Mouse (Mus musculus) embryonic facial prominence, embryonic 15.5 days (tissue): ENCODE data around the gene Tigd4. TPM values are rescaled to one million over a fixed set of nuclear protein-coding genes. Genes with fewer than 3 reads are reported as not detected.
"Not testable (repeated sequence)": the region's sequence is repeated elsewhere in the genome, so short reads cannot be mapped to it uniquely, and the experiment has no call there.

ENCODE experiments used
- ATAC-seq: fragments of 200-750 bp; cut with Nextera tagmentation; 2 replicates; pipeline ENCODE4 v1.8.0; 2017; ENCODE audit warnings: low read depth, moderate TSS enrichment; ENCODE audit not compliant: insufficient number of reproducible peaks, low FRiP score, low TSS enrichment
- H3K27ac ChIP-seq: fragments of 300-500 bp; sonication (generic); replicated peaks from 2 replicates; pipeline ENCODE4 v1.5.1; 2015; ENCODE audit warnings: mild to moderate bottlenecking, inconsistent platforms
- H3K27me3 ChIP-seq: fragments of 300-500 bp; sonication (generic); 2 replicates; pipeline ENCODE4 v1.6.1; 2015; ENCODE audit warnings: inconsistent platforms
- H3K36me3 ChIP-seq: fragments of 300-500 bp; sonication (generic); 2 replicates; pipeline ENCODE4 v1.6.1; 2015; ENCODE audit warnings: mild to moderate bottlenecking, inconsistent platforms
- H3K4me1 ChIP-seq: fragments of 300-500 bp; sonication (generic); 2 replicates; pipeline ENCODE4 v1.6.1; 2015; ENCODE audit warnings: inconsistent platforms
- H3K4me2 ChIP-seq: fragments of 300-500 bp; sonication (generic); replicated peaks from 2 replicates; pipeline ENCODE4 v1.6.1; 2015; ENCODE audit warnings: mild to moderate bottlenecking, inconsistent platforms
- H3K4me3 ChIP-seq: fragments of 300-500 bp; sonication (generic); replicated peaks from 2 replicates; pipeline ENCODE4 v1.5.1; 2015; ENCODE audit warnings: mild to moderate bottlenecking, inconsistent platforms
- H3K9ac ChIP-seq: fragments of 300-500 bp; sonication (generic); 2 replicates; pipeline ENCODE4 v1.6.1; 2015; ENCODE audit warnings: inconsistent platforms
- H3K9me3 ChIP-seq: fragments of 300-500 bp; sonication (generic); replicated peaks from 2 replicates; pipeline ENCODE4 v1.6.1; 2016; ENCODE audit warnings: inconsistent platforms
- WGBS: fragments of 180-500 bp; shearing (Covaris S2); methylation state at CpG from one replicate; pipeline ENCODE4 v1.1.7; 2015; 5-methylcytosine and 5-hydroxymethylcytosine counted together
- polyA plus RNA-seq: library from polyadenylated mRNA; unstranded; fragments of >200 nt; fragmentation: Nextera tagmentation; extraction: Ambion mirVana; gene quantifications from 2 replicates; pipeline ENCODE4 v1.2.1, GENCODE M21; 2015

Tigd4 gene
- polyA plus RNA-seq: 1.4 and 1.5 TPM in 2 replicates

- no peaks in the 10 kb centered on the region for H3K9me3 ChIP-seq
- peaks cover 5% of the 10 kb centered on the region; the same call in 1 of the 2 replicates for H3K4me1 ChIP-seq
- H3K9ac ChIP-seq: no peak within 1 kb of the TSS
- no peaks in the 10 kb centered on the region; the same call in 1 of the 2 replicates for H3K27me3 ChIP-seq
- H3K36me3 ChIP-seq: no peaks in the 10 kb centered on the region
- H3K4me2 ChIP-seq: no peak within 1 kb of the TSS
- WGBS: 70% methylated on average over 2 of the region's 2 CpGs
- no peak within 1 kb of the TSS for H3K27ac ChIP-seq
- no peak for ATAC-seq
- no peak within 1 kb of the TSS for H3K4me3 ChIP-seq
Observed at GRCm38 (mm10) chr3:84593274-84593673, at the start of gene Tigd4. Gene Tigd4, plus strand, starts transcription at chr3:84593574.

DNA sequence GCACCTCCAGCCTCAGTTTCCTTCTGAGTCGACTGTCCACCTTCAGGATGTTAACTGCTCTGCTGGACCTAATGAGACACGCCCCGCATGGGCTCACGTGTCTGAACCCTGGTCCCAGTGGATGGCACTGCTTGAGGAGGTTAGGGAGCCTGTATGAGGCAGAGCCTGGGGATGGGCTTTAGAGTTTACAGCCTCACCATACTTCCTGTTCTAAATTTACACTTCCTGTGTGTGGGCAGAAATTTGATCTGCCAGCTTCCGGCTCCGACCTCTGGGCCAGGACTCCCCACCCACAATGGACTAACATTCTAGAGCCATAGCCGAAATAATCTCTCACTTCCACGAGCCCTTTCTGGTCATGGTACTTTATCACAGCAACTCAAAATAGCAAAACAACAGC, 46.2 kb upstream of the Tigd4 start:
- Histone ChIP-seq H3K9me3 (no peaks in the 10 kb centered on the region), H3K36me3 (no peaks in the 10 kb centered on the region), H3K4me2 (no peak overlapping the region), H3K4me3 (no peak overlapping the region), H3K9ac (no peak overlapping the region), H3K4me1 (no peaks in the 10 kb centered on the region), H3K27ac (no peak overlapping the region), H3K27me3 (no peaks in the 10 kb centered on the region)
- 53% methylated on average over 8 of the region's 8 CpGs for WGBS
- 0 out of 2 replicates have a peak, but pooled peaks have one; percentile 29 for ATAC-seq

DNA sequence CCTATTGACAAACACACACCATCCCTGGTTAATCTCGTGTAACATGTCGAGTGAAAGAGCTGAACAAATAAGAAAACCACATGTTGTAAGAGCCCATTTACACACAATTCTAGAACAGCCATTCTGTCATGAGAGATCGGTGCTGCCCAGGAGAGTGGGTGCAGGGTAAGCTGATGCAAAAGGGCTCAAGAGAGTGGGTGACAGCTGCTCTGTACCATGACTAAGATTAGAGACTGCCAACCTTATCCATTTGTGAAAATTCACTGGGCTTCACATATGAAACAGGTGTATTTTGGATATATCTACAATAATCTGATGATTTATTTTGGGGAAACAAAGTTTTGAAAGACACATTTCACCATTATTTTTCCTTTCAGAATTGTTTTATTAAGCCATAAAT, 37.6 kb upstream of the Tigd4 start:
- no peak for ATAC-seq
- Histone ChIP-seq H3K36me3 (no peaks in the 10 kb centered on the region), H3K27me3 (no peaks in the 10 kb centered on the region), H3K4me2 (no peak overlapping the region), H3K4me1 (peaks cover 8% of the 10 kb centered on the region; the same call in 1 of the 2 replicates), H3K9ac (no peak overlapping the region), H3K27ac (no peak overlapping the region), H3K9me3 (no peaks in the 10 kb centered on the region), H3K4me3 (no peak overlapping the region)
- WGBS: 77% methylated on average over 3 of the region's 3 CpGs

- WGBS: 92% methylated on average over 3 of the region's 3 CpGs
- H3K27me3 ChIP-seq: no peaks in the 10 kb centered on the region
- H3K4me3 ChIP-seq: no peak overlapping the region
Observed at GRCm38 (mm10) chr3:84558301-84558700, 35.1 kb upstream of the Tigd4 start.

GRCm38 (mm10) chr3:84562911-84563310, 30.5 kb upstream of the Tigd4 start:
- not testable (repeated sequence) for H3K4me3 ChIP-seq, H3K27me3 ChIP-seq, H3K9ac ChIP-seq, H3K27ac ChIP-seq, H3K9me3 ChIP-seq, H3K36me3 ChIP-seq, H3K4me1 ChIP-seq, ATAC-seq, H3K4me2 ChIP-seq
- 91% methylated on average over 2 of the region's 2 CpGs for WGBS

More at GRCm38 (mm10) chr3:84558301-84558700, 35.1 kb upstream of the Tigd4 start:
- Histone ChIP-seq H3K4me1 (peaks cover 12% of the 10 kb centered on the region; the same call in 1 of the 2 replicates), H3K36me3 (no peaks in the 10 kb centered on the region), H3K4me2 (no peak overlapping the region), H3K27ac (no peak overlapping the region), H3K9ac (no peak overlapping the region), H3K9me3 (no peaks in the 10 kb centered on the region)
- no peak for ATAC-seq

DNA sequence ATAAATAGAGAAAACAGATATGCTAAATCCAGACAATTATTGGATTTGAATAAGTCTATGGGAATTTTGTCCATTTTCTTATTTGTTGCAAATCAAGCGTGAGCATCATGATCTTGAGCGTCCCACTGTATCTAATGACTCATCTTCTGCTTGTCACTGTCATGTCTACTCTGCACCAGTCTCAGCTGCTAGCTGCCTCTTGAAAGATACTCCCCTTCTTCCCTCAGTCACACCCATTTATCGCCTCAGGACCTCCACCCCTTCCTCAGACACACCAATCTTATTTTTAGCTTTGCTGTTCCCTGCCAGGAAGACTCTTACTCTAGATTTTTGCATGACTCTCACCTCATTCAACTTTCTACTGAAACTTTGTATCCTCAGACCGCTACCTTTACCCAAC, 30.0 kb upstream of the Tigd4 start:
- H3K27me3 ChIP-seq: no peaks in the 10 kb centered on the region
- H3K9ac ChIP-seq: no peak overlapping the region
- H3K27ac ChIP-seq: no peak overlapping the region
- H3K4me3 ChIP-seq: no peak overlapping the region
- no peak for ATAC-seq
- H3K36me3 ChIP-seq: no peaks in the 10 kb centered on the region
- WGBS: 75% methylated on average over 4 of the region's 4 CpGs
- H3K9me3 ChIP-seq: no peaks in the 10 kb centered on the region
- H3K4me2 ChIP-seq: no peak overlapping the region
- 0 out of 2 replicates have a peak, but pooled peaks cover 4% of the 10 kb centered on the region for H3K4me1 ChIP-seq

- no peaks in the 10 kb centered on the region for H3K36me3 ChIP-seq
- WGBS: 91% methylated on average over 6 of the region's 6 CpGs
- H3K9me3 ChIP-seq: no peaks in the 10 kb centered on the region
- H3K4me3 ChIP-seq: no peak overlapping the region
- no peaks in the 10 kb centered on the region for H3K27me3 ChIP-seq
- no peak overlapping the region for H3K27ac ChIP-seq
- no peak overlapping the region for H3K4me2 ChIP-seq
- peaks cover 8% of the 10 kb centered on the region; the same call in 1 of the 2 replicates for H3K4me1 ChIP-seq
- H3K9ac ChIP-seq: no peak overlapping the region
- ATAC-seq: no peak
Observed at GRCm38 (mm10) chr3:84568540-84568939, 24.8 kb upstream of the Tigd4 start.

- H3K27me3 ChIP-seq: no peaks in the 10 kb centered on the region
- no peak overlapping the region for H3K4me3 ChIP-seq
- no peak overlapping the region for H3K9ac ChIP-seq
- no peak overlapping the region for H3K4me2 ChIP-seq
- 68% methylated on average over 6 of the region's 6 CpGs for WGBS
- H3K4me1 ChIP-seq: peaks cover 8% of the 10 kb centered on the region; the same call in 1 of the 2 replicates
- H3K27ac ChIP-seq: no peak overlapping the region
- no peaks in the 10 kb centered on the region for H3K36me3 ChIP-seq
- no peak for ATAC-seq
- H3K9me3 ChIP-seq: no peaks in the 10 kb centered on the region
Observed at GRCm38 (mm10) chr3:84569587-84569986, 23.8 kb upstream of the Tigd4 start.

DNA sequence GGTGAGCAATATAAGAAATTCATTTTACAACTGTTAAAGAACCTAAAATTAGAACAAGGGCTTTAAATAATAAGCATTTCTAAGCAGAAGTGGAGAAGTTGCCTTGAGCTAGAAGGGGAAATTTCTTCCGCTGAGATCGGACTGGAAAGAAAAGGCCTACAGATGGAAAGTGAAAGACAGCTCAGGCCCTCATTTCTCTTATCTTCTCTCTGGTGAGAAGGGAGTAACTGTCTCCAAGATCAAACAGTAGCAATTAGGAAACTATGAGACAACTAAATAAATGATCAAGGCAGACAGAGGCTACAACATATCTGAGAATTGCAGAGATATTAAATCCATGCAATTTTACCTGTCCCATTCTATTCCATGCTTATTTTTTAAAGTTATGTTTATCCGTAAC, 22.9 kb upstream of the Tigd4 start:
- Histone ChIP-seq H3K27me3 (no peaks in the 10 kb centered on the region), H3K9ac (no peak overlapping the region), H3K4me2 (no peak overlapping the region), H3K36me3 (no peaks in the 10 kb centered on the region), H3K4me3 (no peak overlapping the region), H3K4me1 (peaks cover 8% of the 10 kb centered on the region; the same call in 1 of the 2 replicates), H3K9me3 (no peaks in the 10 kb centered on the region), H3K27ac (no peak overlapping the region)
- WGBS: 68% methylated on average over 3 of the region's 3 CpGs
- no peak for ATAC-seq

DNA sequence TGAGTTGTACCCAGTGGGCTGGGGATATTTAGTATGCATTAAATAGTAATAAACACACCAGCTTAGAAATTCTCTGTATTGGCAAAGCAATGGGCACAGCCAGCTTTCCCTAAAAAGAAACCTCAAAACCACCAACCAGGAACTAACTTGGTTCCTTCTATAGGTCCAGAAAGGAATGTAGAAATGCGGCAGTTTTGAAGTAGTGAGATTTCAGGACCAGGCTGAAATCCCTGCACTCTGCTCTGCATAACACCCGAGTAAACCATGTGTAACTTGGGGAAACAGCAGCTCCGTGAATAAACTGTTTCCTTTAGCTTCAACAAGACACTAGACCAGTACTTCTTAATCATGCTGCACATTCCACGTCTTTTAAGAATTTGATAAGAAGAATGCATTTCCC, 12.7 kb upstream of the Tigd4 start:
- Histone ChIP-seq H3K27me3 (no peaks in the 10 kb centered on the region), H3K9ac (no peak overlapping the region), H3K36me3 (no peaks in the 10 kb centered on the region), H3K27ac (no peak overlapping the region), H3K4me1 (peaks cover 21% of the 10 kb centered on the region), H3K9me3 (no peaks in the 10 kb centered on the region), H3K4me3 (peak overlapping the region; percentile 89), H3K4me2 (peak overlapping the region; percentile 72)
- ATAC-seq: no peak
- 27% methylated on average over 4 of the region's 4 CpGs for WGBS

- H3K27me3 ChIP-seq: no peaks in the 10 kb centered on the region
- no peaks in the 10 kb centered on the region for H3K9me3 ChIP-seq
- ATAC-seq: no peak
- peak overlapping the region; percentile 89 for H3K4me3 ChIP-seq
- peak overlapping the region; percentile 72 for H3K4me2 ChIP-seq
- peak overlapping the region; percentile 93 for H3K27ac ChIP-seq
- H3K36me3 ChIP-seq: no peaks in the 10 kb centered on the region
- peaks cover 21% of the 10 kb centered on the region for H3K4me1 ChIP-seq
- peak overlapping the region; percentile 74 for H3K9ac ChIP-seq
- 0% methylated on average over 4 of the region's 4 CpGs for WGBS
Observed at GRCm38 (mm10) chr3:84581696-84582022, 11.7 kb upstream of the Tigd4 start.
